Mouse (Mus musculus) bone marrow macrophage, adult 2 months (primary cell): ENCODE results near the gene Rhbdl3.

Experiments
- CTCF ChIP-seq: IDR thresholded peaks from 2 replicates; pipeline ENCODE4 v1.5.1; 2012; ENCODE audit warnings: low read depth, mild to moderate bottlenecking, low read length, moderate library complexity
- POLR2A ChIP-seq: IDR thresholded peaks from 2 replicates; pipeline ENCODE4 v1.6.1; 2012; ENCODE audit warnings: mild to moderate bottlenecking, low read depth, low read length, borderline replicate concordance

GRCm38 (mm10) chr11:80278054-80278453 lies 22.7 kb upstream of the Rhbdl3 start:
- no peak for TF ChIP-seq CTCF
- TF ChIP-seq POLR2A, result no peak
